Mouse (Mus musculus): Measurements from ENCODE around the gene Gfpt1. TPM values are rescaled to one million over a fixed set of nuclear protein-coding genes. Genes with fewer than 3 reads are reported as not detected.
A peak's percentile ranks its signal among the peaks of the same experiment; 100 is the strongest.
"Not testable (repeated sequence)": the region's sequence is repeated elsewhere in the genome, so short reads cannot be mapped to it uniquely, and the experiment has no call there.

Gene Gfpt1
- polyA plus RNA-seq, 1 experiment, result 11.9 TPM

GRCm38 (mm10) chr6:87040971-87041370 is 1.7 kb upstream of the Gfpt1 start:
- Histone ChIP-seq H3K27me3 (replicated peaks; ENCODE audit: control insufficient read depth, insufficient read depth, low read length) (no peaks in the 10 kb centered on the region), H3K27ac (ENCODE audit: insufficient read depth, low read depth, low read length) (no peak overlapping the region), H3K4me3 (ENCODE audit: insufficient read depth, low read depth, low read length) (no peak overlapping the region), H3K36me3 (ENCODE audit: control insufficient read depth, insufficient read depth, low read length) (no peaks in the 10 kb centered on the region), H3K4me1 (ENCODE audit: control insufficient read depth, insufficient read depth, low read length) (peaks cover 5% of the 10 kb centered on the region; the same call in 1 of the 2 replicates)
- TF ChIP-seq POLR2A (IDR thresholded peaks at IDR 0.05; ENCODE audit: low read depth, low read length), result no peak
- TF ChIP-seq CTCF (conservative IDR thresholded peaks at IDR 0.05; ENCODE audit: insufficient read depth, insufficient read length, low read depth, low read length), result no peak
- WGBS, result 86% methylated on average over 4 of the region's 4 CpGs
- no peak for DNase-seq

DNA sequence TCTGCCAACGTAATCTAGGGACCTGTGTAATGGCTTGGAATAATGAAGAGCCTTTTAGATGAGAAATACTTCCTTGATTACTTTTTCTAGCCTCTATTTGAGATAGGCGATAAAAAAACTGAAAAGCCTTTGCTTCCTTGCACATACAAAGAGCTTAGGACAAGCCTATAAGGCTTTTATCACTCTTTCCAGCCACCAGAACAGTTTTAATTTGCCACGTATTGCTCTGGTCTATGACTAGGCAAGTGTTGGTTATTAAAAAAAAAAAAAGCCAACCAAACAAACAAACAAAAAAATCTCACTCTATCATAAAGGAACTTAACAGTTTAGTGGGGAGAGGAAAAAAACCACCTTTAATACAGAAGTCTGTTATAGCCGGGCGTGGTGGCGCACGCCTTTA is 1.2 kb upstream of the Gfpt1 start:
- TF ChIP-seq POLR2A (IDR thresholded peaks at IDR 0.05; ENCODE audit: low read depth, low read length) (no peak), CTCF (conservative IDR thresholded peaks at IDR 0.05; ENCODE audit: insufficient read depth, insufficient read length, low read depth, low read length) (no peak)

GRCm38 (mm10) chr6:87042004-87042336 is 676 bp upstream of the Gfpt1 start:
- no peaks in the 10 kb centered on the region for H3K27me3 ChIP-seq (replicated peaks; ENCODE audit: control insufficient read depth, insufficient read depth, low read length)
- peak overlapping the region; percentile 85 for H3K4me3 ChIP-seq (ENCODE audit: insufficient read depth, low read depth, low read length)
- peak overlapping the region; percentile 97 for H3K27ac ChIP-seq (ENCODE audit: insufficient read depth, low read depth, low read length)
- under 1% methylated on average over 11 of the region's 11 CpGs for WGBS
- TF ChIP-seq POLR2A (IDR thresholded peaks at IDR 0.05; ENCODE audit: low read depth, low read length), result no peak
- TF ChIP-seq CTCF (conservative IDR thresholded peaks at IDR 0.05; ENCODE audit: insufficient read depth, insufficient read length, low read depth, low read length), result no peak
- peaks cover 5% of the 10 kb centered on the region; the same call in 1 of the 2 replicates for H3K4me1 ChIP-seq (ENCODE audit: control insufficient read depth, insufficient read depth, low read length)
- no peak for DNase-seq
- H3K36me3 ChIP-seq (ENCODE audit: control insufficient read depth, insufficient read depth, low read length), result no peaks in the 10 kb centered on the region

More for the DNA sequence above, 1.2 kb upstream of the Gfpt1 start:
- Histone ChIP-seq H3K27me3 (replicated peaks; ENCODE audit: control insufficient read depth, insufficient read depth, low read length) (no peaks in the 10 kb centered on the region), H3K36me3 (ENCODE audit: control insufficient read depth, insufficient read depth, low read length) (no peaks in the 10 kb centered on the region), H3K4me1 (ENCODE audit: control insufficient read depth, insufficient read depth, low read length) (peaks cover 5% of the 10 kb centered on the region; the same call in 1 of the 2 replicates), H3K4me3 (ENCODE audit: insufficient read depth, low read depth, low read length) (no peak overlapping the region), H3K27ac (ENCODE audit: insufficient read depth, low read depth, low read length) (no peak overlapping the region)
- WGBS, result 96% methylated on average over 7 of the region's 7 CpGs
- DNase-seq, result no peak

DNA sequence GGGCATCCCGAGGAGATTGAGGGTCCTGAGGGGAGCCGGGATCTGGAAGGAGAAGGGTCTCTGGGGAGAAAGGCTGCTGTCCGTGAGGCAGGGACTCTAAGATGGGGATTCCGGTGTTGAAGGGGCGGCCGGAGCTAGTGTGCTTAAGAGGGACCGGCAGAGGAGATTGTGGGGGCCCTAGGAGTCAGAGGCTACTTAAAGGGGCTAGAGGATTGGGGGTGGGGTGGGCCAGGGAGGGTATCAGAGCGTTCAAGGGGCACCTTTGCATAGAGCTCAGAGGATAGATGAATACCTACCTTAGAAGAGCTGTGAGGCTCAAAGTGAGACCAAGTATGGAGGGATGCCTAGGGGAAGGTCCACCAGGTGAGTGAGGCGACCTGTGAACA is 478 bp downstream of the Gfpt1 start:
- 8% methylated on average over 9 of the region's 9 CpGs for WGBS
- no peak for DNase-seq
- H3K27me3 ChIP-seq (replicated peaks; ENCODE audit: control insufficient read depth, insufficient read depth, low read length), result no peaks in the 10 kb centered on the region
- no peak for TF ChIP-seq POLR2A (IDR thresholded peaks at IDR 0.05; ENCODE audit: low read depth, low read length)
- no peak for TF ChIP-seq CTCF (conservative IDR thresholded peaks at IDR 0.05; ENCODE audit: insufficient read depth, insufficient read length, low read depth, low read length)
- peak overlapping the region; percentile 85 for H3K4me3 ChIP-seq (ENCODE audit: insufficient read depth, low read depth, low read length)
- peaks cover 5% of the 10 kb centered on the region; the same call in 1 of the 2 replicates for H3K4me1 ChIP-seq (ENCODE audit: control insufficient read depth, insufficient read depth, low read length)
- H3K27ac ChIP-seq (ENCODE audit: insufficient read depth, low read depth, low read length), result no peak overlapping the region
- H3K36me3 ChIP-seq (ENCODE audit: control insufficient read depth, insufficient read depth, low read length), result no peaks in the 10 kb centered on the region

GRCm38 (mm10) chr6:87044895-87045294 is 2.2 kb downstream of the Gfpt1 start:
- no peak for DNase-seq
- TF ChIP-seq POLR2A (IDR thresholded peaks at IDR 0.05; ENCODE audit: low read depth, low read length), result no peak
- TF ChIP-seq CTCF (conservative IDR thresholded peaks at IDR 0.05; ENCODE audit: insufficient read depth, insufficient read length, low read depth, low read length), result no peak
- H3K4me1 ChIP-seq (ENCODE audit: control insufficient read depth, insufficient read depth, low read length), result peaks cover 5% of the 10 kb centered on the region; the same call in 1 of the 2 replicates
- H3K4me3 ChIP-seq (ENCODE audit: insufficient read depth, low read depth, low read length), result no peak overlapping the region
- no peaks in the 10 kb centered on the region for H3K36me3 ChIP-seq (ENCODE audit: control insufficient read depth, insufficient read depth, low read length)
- 81% methylated on average over 2 of the region's 2 CpGs for WGBS
- H3K27me3 ChIP-seq (replicated peaks; ENCODE audit: control insufficient read depth, insufficient read depth, low read length), result no peaks in the 10 kb centered on the region
- no peak overlapping the region for H3K27ac ChIP-seq (ENCODE audit: insufficient read depth, low read depth, low read length)

DNA sequence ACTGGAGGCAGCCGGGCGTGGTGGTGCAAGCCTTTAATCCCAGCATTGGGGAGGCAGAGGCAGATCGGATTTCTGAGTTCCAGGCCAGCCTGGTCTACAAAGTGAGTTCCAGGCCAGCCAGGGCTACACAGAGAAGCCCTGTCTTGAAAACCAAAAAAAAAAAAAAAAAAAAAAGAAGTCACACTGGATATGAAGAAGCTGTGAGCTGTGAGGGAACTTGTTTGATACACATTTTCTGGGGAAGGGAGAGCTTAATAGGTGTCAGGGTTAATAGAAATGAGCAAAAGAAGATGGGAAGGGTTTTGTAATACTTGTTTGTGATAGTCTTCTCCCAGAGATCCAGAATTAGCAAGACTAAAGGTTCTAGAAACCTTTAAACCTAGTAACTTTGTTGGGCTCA is 2.9 kb downstream of the Gfpt1 start:
- H3K4me1 ChIP-seq (ENCODE audit: control insufficient read depth, insufficient read depth, low read length), result peaks cover 5% of the 10 kb centered on the region; the same call in 1 of the 2 replicates
- WGBS, result 87% methylated on average over 3 of the region's 3 CpGs
- no peak for DNase-seq
- H3K36me3 ChIP-seq (ENCODE audit: control insufficient read depth, insufficient read depth, low read length), result no peaks in the 10 kb centered on the region
- no peak for TF ChIP-seq POLR2A (IDR thresholded peaks at IDR 0.05; ENCODE audit: low read depth, low read length)
- no peak for TF ChIP-seq CTCF (conservative IDR thresholded peaks at IDR 0.05; ENCODE audit: insufficient read depth, insufficient read length, low read depth, low read length)
- H3K27ac ChIP-seq (ENCODE audit: insufficient read depth, low read depth, low read length), result no peak overlapping the region
- H3K4me3 ChIP-seq (ENCODE audit: insufficient read depth, low read depth, low read length), result no peak overlapping the region
- no peaks in the 10 kb centered on the region for H3K27me3 ChIP-seq (replicated peaks; ENCODE audit: control insufficient read depth, insufficient read depth, low read length)

- H3K36me3 ChIP-seq (ENCODE audit: control insufficient read depth, insufficient read depth, low read length); DNase-seq; H3K4me1 ChIP-seq (ENCODE audit: control insufficient read depth, insufficient read depth, low read length); H3K27me3 ChIP-seq (replicated peaks; ENCODE audit: control insufficient read depth, insufficient read depth, low read length); H3K4me3 ChIP-seq (ENCODE audit: insufficient read depth, low read depth, low read length); H3K27ac ChIP-seq (ENCODE audit: insufficient read depth, low read depth, low read length): not testable (repeated sequence)
- WGBS, result 98% methylated on average over 7 of the region's 7 CpGs
These were observed 6.1 kb downstream of the Gfpt1 start for GRCm38 (mm10) chr6:87048712-87049111.

Data from kidney, adult 2 months (tissue).